11 mouse cellular contexts compared by ENCODE assay signal in the genomic region with DNA sequence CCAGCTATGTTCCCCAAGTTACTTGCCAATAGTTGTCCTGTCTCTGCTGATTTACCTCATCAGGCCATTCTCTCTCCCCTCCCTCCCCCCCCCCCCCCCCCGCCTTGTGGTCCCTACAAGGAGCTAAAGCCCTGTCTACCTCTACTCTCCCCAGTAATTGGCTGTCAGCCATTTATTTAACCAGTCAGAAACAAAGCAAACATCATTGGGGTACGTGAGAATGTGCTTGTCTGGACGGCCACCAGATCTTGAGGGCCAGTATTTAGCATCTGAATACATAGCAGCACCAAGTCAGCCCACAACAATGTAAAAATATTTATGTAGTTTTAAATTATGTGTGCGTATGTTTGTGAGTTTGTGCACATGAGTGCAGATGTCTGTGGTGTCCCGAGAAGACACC.
"Had no signal": no experiment of that assay in that cellular context is flagged by ENCODE, and none has a peak within 500 bp of the region (broad histone marks: within the 10 kb centered on the region; RNA-seq: fewer than 3 reads in every experiment).

No protein-coding gene starts in this region.

- H3K4me2 ChIP-seq: liver, embryonic 11.5 days; liver, embryonic 15.5 days; midbrain, embryonic 12.5 days had no signal

- H3K4me1 ChIP-seq: liver, embryonic 15.5 days; megakaryocyte, embryonic 14.5 days; midbrain, embryonic 12.5 days had no signal

- DNase-seq: kidney, adult 18-20 months; kidney, postnatal 10 days; left cerebral cortex, postnatal 4 days; right cerebral cortex, postnatal 14 days; thymus, postnatal 4 days had no signal

- H3K36me3 ChIP-seq: liver, embryonic 15.5 days; midbrain, embryonic 12.5 days had no signal

- H3K27me3 ChIP-seq: liver, embryonic 15.5 days; midbrain, embryonic 12.5 days had no signal

- ATAC-seq: lung, postnatal 0 days had no signal

- H3K27ac ChIP-seq: liver, embryonic 15.5 days; macrophage; midbrain, embryonic 12.5 days had no signal

- H3K9me3 ChIP-seq: liver, embryonic 15.5 days; megakaryocyte, embryonic 14.5 days; midbrain, embryonic 12.5 days had no signal

- H3K9ac ChIP-seq: liver, embryonic 15.5 days; midbrain, embryonic 12.5 days had no signal

- H3K4me3 ChIP-seq: liver, embryonic 15.5 days; megakaryocyte, embryonic 14.5 days; midbrain, embryonic 12.5 days had no signal
